Mouse (Mus musculus): ENCODE results near the gene Nr4a1. TPM values are rescaled to one million over a fixed set of nuclear protein-coding genes. Genes with fewer than 3 reads are reported as not detected.

Gene Nr4a1
- 100 to 1,000 TPM; 104 to 130 TPM for total RNA-seq (2023)

DNA sequence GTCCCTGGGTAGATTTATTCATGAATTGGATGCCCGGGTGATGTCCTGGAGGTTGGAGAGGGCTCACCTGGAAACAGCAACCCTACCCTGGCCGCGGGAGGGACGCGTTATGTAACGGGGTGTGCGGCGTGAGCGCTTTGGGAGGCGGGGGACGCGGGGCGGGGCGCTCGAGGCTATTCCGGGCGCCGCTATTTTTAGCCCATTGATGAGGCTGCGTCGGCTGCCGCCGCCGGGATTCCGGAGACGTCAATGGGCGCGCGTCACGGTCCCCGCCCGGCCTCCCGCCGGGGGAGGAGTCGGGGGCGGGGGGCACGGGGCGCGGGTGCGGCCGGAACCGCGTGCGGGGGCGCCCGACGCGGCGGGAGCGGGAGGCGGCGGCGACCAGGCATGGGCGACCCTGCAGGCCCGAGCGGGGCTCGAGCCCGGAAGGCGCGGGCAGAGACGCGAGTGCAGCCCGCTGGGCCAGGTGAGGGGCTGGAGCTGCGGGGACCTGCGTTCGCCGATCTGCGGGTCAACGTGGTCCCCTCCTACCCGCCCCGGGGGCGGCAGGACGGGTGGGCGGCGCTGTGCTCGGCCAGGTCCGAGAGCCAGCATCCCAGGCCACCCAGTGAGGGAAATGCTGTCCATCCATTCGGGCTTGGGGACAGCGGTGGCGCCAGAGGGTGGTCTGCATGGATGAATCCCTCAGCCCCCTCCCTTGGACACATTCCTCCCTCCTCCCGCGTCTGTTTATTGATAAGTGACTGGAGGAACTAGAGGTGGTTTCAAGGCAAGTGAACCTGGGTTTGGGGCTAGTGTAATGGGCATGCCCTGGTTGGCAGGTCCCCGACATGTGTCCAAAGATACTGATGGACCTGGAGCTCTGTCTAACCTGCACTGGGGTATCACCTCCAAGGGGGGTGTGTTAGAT, at the start of gene Nr4a1:
Gene Nr4a1, plus strand, starts transcription at position 384 of the 910 bp plus-strand sequence.

DNA sequence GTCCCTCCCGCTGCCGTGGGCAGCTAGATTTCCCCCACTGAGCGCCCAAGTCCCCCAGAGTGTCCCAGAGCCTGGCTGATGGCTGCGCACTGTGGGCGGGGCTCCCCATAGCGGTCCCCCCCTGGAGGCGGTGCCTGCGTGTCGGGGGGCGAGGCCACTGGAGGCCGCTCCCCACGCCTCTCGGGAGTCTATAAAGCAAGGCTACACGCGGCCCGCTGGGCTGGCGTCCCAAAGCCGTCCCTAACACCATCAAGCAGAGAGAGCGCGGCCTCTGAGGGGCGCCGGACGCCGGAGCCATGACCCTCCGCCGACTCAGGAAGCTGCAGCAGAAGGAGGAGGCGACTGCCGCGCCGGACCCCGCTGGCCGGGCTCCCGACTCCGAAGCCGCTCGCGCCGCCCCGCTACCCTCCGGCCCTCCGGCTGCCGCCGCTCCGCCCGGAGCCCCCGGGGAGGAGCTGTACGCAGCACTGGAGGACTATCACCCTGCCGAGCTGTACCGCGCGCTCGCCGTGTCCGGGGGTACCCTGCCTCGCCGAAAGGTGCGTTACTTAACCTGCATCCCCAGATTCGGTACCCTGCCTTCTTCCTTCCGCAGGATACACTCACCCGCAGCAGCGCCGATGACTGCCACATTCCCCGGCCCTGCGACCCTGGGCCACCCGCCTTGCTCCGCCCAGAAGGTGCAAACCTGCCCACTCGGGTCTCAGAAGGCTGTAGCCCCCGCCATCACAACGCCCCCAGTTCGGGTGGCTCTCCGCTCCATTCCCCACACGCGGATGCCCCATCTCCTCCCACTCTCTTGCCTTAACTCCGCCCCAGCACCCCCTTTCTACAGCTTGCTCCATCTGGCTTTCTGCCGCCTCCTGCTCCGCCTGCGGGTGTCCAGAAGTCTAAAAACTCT, 29.8 kb upstream of the Nr4a1 start, which contains the start of gene Grasp:
Gene Grasp, plus strand, starts transcription at position 183 of the 901 bp plus-strand sequence.

GRCm38 (mm10) chr15:101283911-101284750, 30.1 kb downstream of the Nr4a1 start, which contains the start of gene Atg101:
Gene Atg101, plus strand, starts transcription at chr15:101284272.

GRCm38 (mm10) chr15:101293025-101293621, 39.1 kb downstream of the Nr4a1 start, which contains the start of gene 6030408B16Rik:
Gene 6030408B16Rik, plus strand, starts transcription at chr15:101293212.

Other genes with a start within 250 kb of the Nr4a1 start
- not detected for gene Gm47841, start 206.9 kb upstream of the Nr4a1 start, total RNA-seq (2023)
- gene Fignl2, start 175.7 kb upstream of the Nr4a1 start, total RNA-seq (2023), result under 1 TPM in 1 of 2 experiments, not detected in 1; 0.13 TPM
- not detected for gene Ankrd33, start 138.5 kb upstream of the Nr4a1 start, total RNA-seq (2023)
- 10 to 100 TPM; 48.6 to 64.1 TPM for gene Acvrl1, start 125.7 kb upstream of the Nr4a1 start, total RNA-seq (2023)
- gene Acvr1b, start 80.2 kb upstream of the Nr4a1 start, total RNA-seq (2023), result 10 to 100 TPM; 16.0 to 16.4 TPM
- gene Grasp, start 30.1 kb upstream of the Nr4a1 start, total RNA-seq (2023), result 1 to 10 TPM; 1.3 to 2.9 TPM
- 10 to 100 TPM; 54.9 to 57.1 TPM for gene Atg101, start 30.0 kb downstream of the Nr4a1 start, total RNA-seq (2023)
- gene 6030408B16Rik, start 38.9 kb downstream of the Nr4a1 start, total RNA-seq (2023), result under 1 TPM; 0.24 to 0.31 TPM
- 10 to 100 TPM; 24.2 to 32.4 TPM for gene Krt80, start 115.9 kb downstream of the Nr4a1 start, total RNA-seq (2023)
- gene Krt7, start 156.8 kb downstream of the Nr4a1 start, total RNA-seq (2023), result 1 to 10 TPM; 3.9 to 4.6 TPM
- gene Krt87, start 184.5 kb downstream of the Nr4a1 start, total RNA-seq (2023), result not detected
- not detected for gene Krt88, start 193.5 kb downstream of the Nr4a1 start, total RNA-seq (2023)
- gene Krt81, start 209.5 kb downstream of the Nr4a1 start, total RNA-seq (2023), result 1 to 10 TPM; 1.5 to 2.8 TPM
- gene Krt86, start 219.2 kb downstream of the Nr4a1 start, total RNA-seq (2023), result 1 to 10 TPM; 6.0 to 6.8 TPM
- 10 to 100 TPM; 27.0 to 28.1 TPM for gene Krt83, start 237.2 kb downstream of the Nr4a1 start, total RNA-seq (2023)

All from neutrophil, adult 59 days (primary cell).